ENCODE assay signal across 7 mouse cellular contexts in the genomic region with DNA sequence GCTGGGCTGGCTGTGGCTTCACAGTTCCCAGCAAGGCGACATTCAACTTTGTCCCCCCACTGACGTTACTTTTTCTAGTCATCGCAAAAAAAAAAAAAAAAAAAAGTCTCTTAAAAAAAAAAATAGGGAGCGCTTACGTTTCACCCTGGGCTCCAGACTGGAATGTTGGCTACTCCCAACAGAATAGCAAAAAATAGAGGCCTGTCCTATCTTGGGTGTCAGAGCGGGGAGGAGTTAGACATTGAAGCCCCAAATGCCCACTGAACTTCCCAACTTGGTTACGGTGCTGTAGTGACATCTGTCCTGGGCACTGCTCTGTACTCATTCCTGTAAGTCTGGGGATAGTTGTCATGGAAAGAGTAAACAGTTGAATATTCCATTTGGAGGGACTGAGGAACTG. TPM values are rescaled to one million over a fixed set of nuclear protein-coding genes. Genes with fewer than 3 reads are reported as not detected.
DNase-seq lines count a peak whose midpoint lies in the region; ATAC-seq and TF ChIP-seq lines count a peak whose summit lies in the region.

No protein-coding gene starts in this region.

- peak; percentile 51 for DNase-seq in R1 (ENCODE audit: low read depth, low spot score)
- DNase-seq in frontal cortex, postnatal 10 days (ENCODE audit: low spot score in 2 of 2) = no peak
- DNase-seq in left cerebral cortex, postnatal 36 days (ENCODE audit: low spot score in 2 of 2) = no peak

- peaks cover 25% of the 10 kb centered on the region for H3K4me1 ChIP-seq in E14TG2a.4 (replicated peaks; ENCODE audit: low read depth, low read length)
- H3K4me1 ChIP-seq in forebrain, embryonic 15.5 days = peaks cover 21% of the 10 kb centered on the region
- H3K4me1 ChIP-seq in kidney, embryonic 16.5 days (ENCODE audit: insufficient read depth, low read length) = peaks cover 25% of the 10 kb centered on the region

- intact Hi-C loops in left cerebral cortex, postnatal 36 days (cut with DNase I) = loop anchor here (2.0 kb wide), 1 partner anchor 14 kb away; the partner anchor contains the start of gene Dzip1

- peaks cover 21% of the 10 kb centered on the region for H3K27me3 ChIP-seq in E14TG2a.4 (ENCODE audit: insufficient read depth, low read length)
- H3K27me3 ChIP-seq in forebrain, embryonic 15.5 days = no peaks in the 10 kb centered on the region
- H3K27me3 ChIP-seq in kidney, embryonic 16.5 days (ENCODE audit: insufficient read depth, low read length) = no peaks in the 10 kb centered on the region

- no peaks in the 10 kb centered on the region for H3K9me3 ChIP-seq in E14TG2a.4 (ENCODE audit: low read length)
- no peaks in the 10 kb centered on the region for H3K9me3 ChIP-seq in forebrain, embryonic 15.5 days
- H3K9me3 ChIP-seq in kidney, embryonic 16.5 days (ENCODE audit: low read length) = no peaks in the 10 kb centered on the region

- WGBS in forebrain, embryonic 15.5 days = 2% methylated on average over 7 of the region's 7 CpGs
- 2% methylated on average over 7 of the region's 7 CpGs for WGBS in kidney, embryonic 16.5 days

- no peak for ATAC-seq in forebrain, embryonic 15.5 days (replicated peaks)
- no peak for ATAC-seq in kidney, embryonic 16.5 days (ENCODE audit: low FRiP score, low TSS enrichment)
- 0 out of 2 replicates have a peak, but pooled peaks have one; percentile 8 for ATAC-seq in megakaryocyte, adult 5-6 weeks (ENCODE audit: poor library complexity, severe bottlenecking)

- no peaks in the 10 kb centered on the region for H3K36me3 ChIP-seq in E14TG2a.4 (ENCODE audit: insufficient read depth, low read length)
- H3K36me3 ChIP-seq in forebrain, embryonic 15.5 days = no peaks in the 10 kb centered on the region
- H3K36me3 ChIP-seq in kidney, embryonic 16.5 days (ENCODE audit: insufficient read depth, low read length) = no peaks in the 10 kb centered on the region

- H3K9ac ChIP-seq in forebrain, embryonic 15.5 days (replicated peaks) = peak overlapping the region; percentile 72
- H3K9ac ChIP-seq in kidney, embryonic 16.5 days (replicated peaks; ENCODE audit: low read length) = peak overlapping the region; percentile 98

- peak overlapping the region; percentile 99 for H3K4me3 ChIP-seq in E14TG2a.4 (replicated peaks; ENCODE audit: low read length)
- peak overlapping the region; percentile 62 for H3K4me3 ChIP-seq in forebrain, embryonic 15.5 days
- peak overlapping the region; percentile 99 for H3K4me3 ChIP-seq in kidney, embryonic 16.5 days (ENCODE audit: low read length)

- peak overlapping the region; percentile 64; the same call in 1 of the 2 replicates for H3K27ac ChIP-seq in forebrain, embryonic 15.5 days (replicated peaks)
- H3K27ac ChIP-seq in kidney, embryonic 16.5 days (ENCODE audit: low read length) = no peak overlapping the region; the same call in 1 of the 2 replicates

- peak overlapping the region; percentile 63 for H3K4me2 ChIP-seq in forebrain, embryonic 15.5 days (replicated peaks)
- H3K4me2 ChIP-seq in kidney, embryonic 16.5 days (replicated peaks; ENCODE audit: low read depth, low read length) = peak overlapping the region; percentile 68

- no peak for TF ChIP-seq CTCF in E14TG2a.4 (conservative IDR thresholded peaks at IDR 0.05; ENCODE audit: low read length)

RNA-seq across cellular contexts. Expression of gene Dnajc3, which starts 0.8 kb away (rescaled TPM):
- 17.9 and 19.0 TPM in 2 replicates for polyA plus RNA-seq in forebrain, embryonic 15.5 days (2015; fragmentation: Nextera tagmentation; extraction: Ambion mirVana)
- 48.9 and 52.3 TPM in 2 replicates for polyA plus RNA-seq in kidney, embryonic 16.5 days (2015; fragmentation: Nextera tagmentation; extraction: Ambion mirVana)
- 42.9 and 43.6 TPM in 2 replicates for total RNA-seq in megakaryocyte, adult 5-6 weeks (2015)
- total RNA-seq in megakaryocyte, adult 5-6 weeks (2017) = 72.4 and 74.1 TPM in 2 replicates
- total RNA-seq in left cerebral cortex, postnatal 36 days (2021) = 10 to 100 TPM; 30.3 to 41.2 TPM

RNA-seq across cellular contexts. Expression of gene Dzip1, which starts 13.3 kb away (rescaled TPM):
- polyA plus RNA-seq in forebrain, embryonic 15.5 days (2015; fragmentation: Nextera tagmentation; extraction: Ambion mirVana) = 40.8 and 41.4 TPM in 2 replicates
- 15.8 and 18.6 TPM in 2 replicates for polyA plus RNA-seq in kidney, embryonic 16.5 days (2015; fragmentation: Nextera tagmentation; extraction: Ambion mirVana)
- total RNA-seq in megakaryocyte, adult 5-6 weeks (2015) = 0.02 and 0.36 TPM in 2 replicates
- total RNA-seq in megakaryocyte, adult 5-6 weeks (2017) = 0.04 and 0.61 TPM in 2 replicates
- 100 to 1,000 TPM in 1 of 2 experiments, 10 to 100 TPM in 1; 78.4 to 117 TPM for total RNA-seq in left cerebral cortex, postnatal 36 days (2021)

Comparison
In these comparisons a context has a peak if more than half of its experiments do, and no peak if none do; other contexts are left out.
1. RNA of gene Dzip1, which starts 13.3 kb away (total RNA-seq): 78.4 to 117 TPM in left cerebral cortex, postnatal 36 days; 0.02 to 0.61 TPM in megakaryocyte, adult 5-6 weeks; every median in the first group is over 10 times any median in the second.
2. Peak in every context shown above with its lines, with median percentiles within 50 percentile points of each other: H3K4me3 ChIP-seq.